Mouse (Mus musculus) MEL (cell line): ENCODE data around the gene Tarbp2. TPM values are rescaled to one million over a fixed set of nuclear protein-coding genes. Genes with fewer than 3 reads are reported as not detected.

Experiments used
- DNase-seq: peaks from one replicate; pipeline ENCODE4 v3.0.0; 2011; ENCODE audit warnings: low read depth, low spot score
- H3K27ac ChIP-seq: 2 replicates; pipeline ENCODE4 v1.5.1; 2012; ENCODE audit warnings: low read depth, mild to moderate bottlenecking, control low read depth, low read length, moderate library complexity; ENCODE audit not compliant: control insufficient read depth
- H3K27me3 ChIP-seq, 2 experiments: fragments of 150-350 bp in 1 of 2; sonication (generic) in 1 of 2; 2 replicates each; pipeline ENCODE4 v1.6.1; 2012; ENCODE audit warnings: low read length in 2 of 2, mild to moderate bottlenecking in 2 of 2, improper control_type of control experiment in 1 of 2, moderate library complexity in 1 of 2; ENCODE audit not compliant: insufficient read depth in 2 of 2, control insufficient read depth in 1 of 2
- H3K36me3 ChIP-seq, 2 experiments: 2 replicates each; pipeline ENCODE4 v1.6.1; 2012 to 2014; ENCODE audit warnings: low read length in 2 of 2, improper control_type of control experiment in 1 of 2, inconsistent platforms in 1 of 2, mild to moderate bottlenecking in 1 of 2; ENCODE audit not compliant: insufficient read depth in 2 of 2, control insufficient read depth in 1 of 2
- H3K4me1 ChIP-seq, 2 experiments: fragments of 150-350 bp in 1 of 2; sonication (generic) in 1 of 2; 2 replicates each; pipeline ENCODE4 v1.6.1; 2012; ENCODE audit warnings: low read length in 2 of 2, improper control_type of control experiment in 1 of 2, mild to moderate bottlenecking in 1 of 2; ENCODE audit not compliant: insufficient read depth in 2 of 2, control insufficient read depth in 1 of 2
- H3K4me3 ChIP-seq, 2 experiments: fragments of 150-350 bp in 1 of 2; sonication (generic) in 1 of 2; 2 replicates each; pipeline ENCODE4 v1.5.1; 2012; ENCODE audit warnings: low read depth in 2 of 2, low read length in 2 of 2, mild to moderate bottlenecking in 2 of 2, moderate library complexity in 2 of 2, control low read depth in 1 of 2, improper control_type of control experiment in 1 of 2; ENCODE audit not compliant: control insufficient read depth in 1 of 2, insufficient read depth in 1 of 2
- H3K79me2 ChIP-seq: 2 replicates; pipeline ENCODE4 v1.6.1; 2012; ENCODE audit warnings: mild to moderate bottlenecking, low read length, moderate library complexity; ENCODE audit not compliant: control insufficient read depth, poor library complexity, insufficient read depth
- H3K9ac ChIP-seq: 2 replicates; pipeline ENCODE4 v1.6.1; 2012; ENCODE audit warnings: low read depth, mild to moderate bottlenecking, control low read depth, low read length, moderate library complexity; ENCODE audit not compliant: control insufficient read depth, poor library complexity, severe bottlenecking
- H3K9me3 ChIP-seq: fragments of 150-350 bp; sonication (generic); replicated peaks from 2 replicates; pipeline ENCODE4 v1.6.1; 2012; ENCODE audit warnings: mild to moderate bottlenecking, low read length, improper control_type of control experiment, moderate library complexity; ENCODE audit not compliant: insufficient read depth
- CHD1 ChIP-seq: IDR thresholded peaks from 2 replicates; pipeline ENCODE4 v1.6.1; 2012; ENCODE audit warnings: low read depth, mild to moderate bottlenecking, inconsistent platforms, low read length, improper control_type of control experiment
- CHD2 ChIP-seq: IDR thresholded peaks from 2 replicates; pipeline ENCODE4 v1.6.1; 2011; ENCODE audit warnings: low read length, improper control_type of control experiment
- CTCF ChIP-seq, 3 experiments: IDR thresholded peaks in 2 of 3; conservative IDR thresholded peaks in 1 of 3; 2 replicates each; pipeline ENCODE4 v1.5.1; 2011 to 2012; ENCODE audit warnings: low read length in 3 of 3, low read depth in 2 of 3, mild to moderate bottlenecking in 2 of 3, improper control_type of control experiment in 1 of 3, inconsistent platforms in 1 of 3, mixed read lengths in 1 of 3, moderate library complexity in 1 of 3; ENCODE audit not compliant: control insufficient read depth in 1 of 3, insufficient read depth in 1 of 3, poor library complexity in 1 of 3, severe bottlenecking in 1 of 3
- ELF1 ChIP-seq: IDR thresholded peaks from 2 replicates; pipeline ENCODE4 v1.6.1; 2014; ENCODE audit warnings: low read depth, mild to moderate bottlenecking, inconsistent platforms, low read length, improper control_type of control experiment, moderate library complexity
- EP300 ChIP-seq, 2 experiments: IDR thresholded peaks; 2 replicates each; pipeline ENCODE4 v1.6.1; 2011; ENCODE audit warnings: improper control_type of control experiment in 2 of 2, low read length in 2 of 2, low read depth in 1 of 2, mild to moderate bottlenecking in 1 of 2
- ETS1 ChIP-seq: IDR thresholded peaks from 2 replicates; pipeline ENCODE4 v1.6.1; 2012; ENCODE audit warnings: low read depth, mild to moderate bottlenecking, inconsistent platforms, low read length, improper control_type of control experiment, moderate library complexity
- GATA1 ChIP-seq: IDR thresholded peaks from 2 replicates; pipeline ENCODE4 v1.6.1; 2011; ENCODE audit warnings: low read depth, low read length, improper control_type of control experiment
- HCFC1 ChIP-seq: IDR thresholded peaks from 2 replicates; pipeline ENCODE4 v1.6.1; 2012; ENCODE audit warnings: low read depth, mild to moderate bottlenecking, inconsistent platforms, low read length, improper control_type of control experiment, moderate library complexity
- JUND ChIP-seq: IDR thresholded peaks from 2 replicates; pipeline ENCODE4 v1.6.1; 2011; ENCODE audit warnings: low read depth, mild to moderate bottlenecking, improper control_type of control experiment, low read length
- KAT2A ChIP-seq: conservative IDR thresholded peaks from 2 replicates; pipeline ENCODE4 v1.6.1; 2012; ENCODE audit warnings: low read depth, low read length, improper control_type of control experiment, inconsistent platforms
- MAX ChIP-seq: IDR thresholded peaks from 2 replicates; pipeline ENCODE4 v1.6.1; 2011; ENCODE audit warnings: low read length, improper control_type of control experiment
- MAZ ChIP-seq: IDR thresholded peaks from 2 replicates; pipeline ENCODE4 v1.6.1; 2012; ENCODE audit warnings: low read depth, mild to moderate bottlenecking, inconsistent platforms, low read length, improper control_type of control experiment
- MEF2A ChIP-seq: IDR thresholded peaks from 2 replicates; pipeline ENCODE4 v1.6.1; 2014; ENCODE audit warnings: low read depth, mild to moderate bottlenecking, inconsistent platforms, low read length, improper control_type of control experiment; ENCODE audit not compliant: poor library complexity, insufficient replicate concordance, severe bottlenecking; ENCODE audit errors: extremely low read depth
- MYB ChIP-seq: IDR thresholded peaks from 2 replicates; pipeline ENCODE4 v1.6.1; 2011; ENCODE audit warnings: mild to moderate bottlenecking, low read depth, low read length, improper control_type of control experiment
- MYC ChIP-seq: IDR thresholded peaks from 2 replicates; pipeline ENCODE4 v1.6.1; 2011; ENCODE audit warnings: low read depth, mild to moderate bottlenecking, low read length, improper control_type of control experiment, moderate library complexity
- POLR2A ChIP-seq, 2 experiments: IDR thresholded peaks; 2 replicates each; pipeline ENCODE4 v1.6.1; 2011 to 2012; ENCODE audit warnings: low read length in 2 of 2, mild to moderate bottlenecking in 2 of 2, control low read depth in 1 of 2, improper control_type of control experiment in 1 of 2, low read depth in 1 of 2, moderate library complexity in 1 of 2; ENCODE audit not compliant: control insufficient read depth in 1 of 2, insufficient read depth in 1 of 2, poor library complexity in 1 of 2
- POLR2AphosphoS5 ChIP-seq: IDR thresholded peaks from 2 replicates; pipeline ENCODE4 v1.6.1; 2012; ENCODE audit warnings: low read depth, borderline replicate concordance, mild to moderate bottlenecking, inconsistent platforms, low read length, moderate library complexity, mixed read lengths
- RAD21 ChIP-seq: IDR thresholded peaks from 2 replicates; pipeline ENCODE4 v1.6.1; 2011; ENCODE audit warnings: mild to moderate bottlenecking, low read depth, low read length, improper control_type of control experiment
- RCOR1 ChIP-seq: IDR thresholded peaks from 2 replicates; pipeline ENCODE4 v1.6.1; 2012; ENCODE audit warnings: low read depth, mild to moderate bottlenecking, inconsistent platforms, low read length, improper control_type of control experiment
- SIN3A ChIP-seq: IDR thresholded peaks from 2 replicates; pipeline ENCODE4 v1.6.1; 2012; ENCODE audit warnings: low read length, improper control_type of control experiment, inconsistent platforms
- SMC3 ChIP-seq: IDR thresholded peaks from 2 replicates; pipeline ENCODE4 v1.6.1; 2011; ENCODE audit warnings: low read depth, low read length, improper control_type of control experiment
- TAL1 ChIP-seq: IDR thresholded peaks from 2 replicates; pipeline ENCODE4 v1.6.1; 2012; ENCODE audit warnings: mild to moderate bottlenecking, inconsistent platforms, low read length, moderate library complexity, mixed read lengths
- TBP ChIP-seq: IDR thresholded peaks from 2 replicates; pipeline ENCODE4 v1.8.0; 2011; ENCODE audit warnings: low read depth, low read length, improper control_type of control experiment
- TCF12 ChIP-seq: IDR thresholded peaks from 2 replicates; pipeline ENCODE4 v1.6.1; 2014; ENCODE audit warnings: low read depth, mild to moderate bottlenecking, inconsistent platforms, low read length, improper control_type of control experiment, moderate library complexity
- UBTF ChIP-seq: IDR thresholded peaks from 2 replicates; pipeline ENCODE4 v1.6.1; 2012; ENCODE audit warnings: low read depth, mild to moderate bottlenecking, inconsistent platforms, low read length, improper control_type of control experiment, moderate library complexity, borderline replicate concordance; ENCODE audit not compliant: insufficient read depth
- USF1 ChIP-seq: IDR thresholded peaks from 2 replicates; pipeline ENCODE4 v1.6.1; 2014; ENCODE audit warnings: low read depth, mild to moderate bottlenecking, inconsistent platforms, low read length, improper control_type of control experiment, moderate library complexity
- USF2 ChIP-seq, 2 experiments: IDR thresholded peaks; 2 replicates each; pipeline ENCODE4 v1.6.1; 2011 to 2012; ENCODE audit warnings: improper control_type of control experiment in 2 of 2, low read length in 2 of 2, borderline replicate concordance in 1 of 2, inconsistent platforms in 1 of 2, low read depth in 1 of 2, mild to moderate bottlenecking in 1 of 2; ENCODE audit not compliant: insufficient read depth in 1 of 2
- ZC3H11A ChIP-seq: IDR thresholded peaks from 2 replicates; pipeline ENCODE4 v1.6.1; 2012; ENCODE audit warnings: low read depth, mild to moderate bottlenecking, inconsistent platforms, low read length, improper control_type of control experiment
- ZNF384 ChIP-seq: IDR thresholded peaks from 2 replicates; pipeline ENCODE4 v1.6.1; 2012; ENCODE audit warnings: low read depth, mild to moderate bottlenecking, inconsistent platforms, low read length, improper control_type of control experiment
- polyA plus RNA-seq, 2 experiments: library from polyadenylated mRNA; stranded (reverse) in 1 of 2; unstranded in 1 of 2; fragments of >175 nt in 1 of 2; fragments of >200 nt in 1 of 2; gene quantifications; 2 replicates each; pipeline versions ENCODE4 v1.2.1 to v1.2.4; 2012; ENCODE audit warnings: low replicate concordance in 2 of 2, low read depth in 1 of 2; ENCODE audit not compliant: insufficient read length in 2 of 2, insufficient read depth in 1 of 2, missing spikeins in 1 of 2
- total RNA-seq: library from RNA; depleted of rRNA; stranded (reverse); fragments of 300-350 nt; gene quantifications from 2 replicates; pipeline ENCODE4 v1.2.3, GENCODE M21; 2012

Gene Tarbp2
- total and polyA plus RNA-seq, 3 experiments, result 155 to 182 TPM; not detected in 1

DNA sequence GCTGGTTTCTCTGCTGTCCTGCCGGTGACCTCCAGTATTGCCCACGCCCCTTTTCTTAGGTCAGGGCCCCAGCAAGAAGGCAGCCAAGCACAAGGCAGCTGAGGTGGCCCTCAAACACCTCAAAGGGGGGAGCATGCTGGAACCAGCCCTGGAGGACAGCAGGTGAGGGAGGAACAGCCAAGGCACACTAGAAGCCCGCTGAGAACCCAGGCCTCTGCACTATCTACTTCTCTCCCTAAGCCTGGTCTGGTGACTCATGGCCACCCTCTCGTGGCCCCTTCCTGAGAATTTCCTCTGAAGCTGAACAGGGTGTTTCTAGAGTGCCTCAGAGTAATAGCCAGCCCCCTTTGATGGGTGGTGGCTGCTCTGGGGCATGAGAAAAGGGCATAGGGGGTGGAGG, 2.4 kb downstream of the Tarbp2 start:
- TF ChIP-seq GATA1, result peak; percentile 27; the same call in 1 of the 2 replicates
- TF ChIP-seq USF1, result 0 out of 2 replicates have a peak, but pooled peaks have one; percentile 11
- peak; percentile 44 to 55 for TF ChIP-seq EP300 (IDR thresholded peaks at IDR 0.05; ENCODE audit: low read depth in 1 of 2, low read length in 2 of 2)
- TF ChIP-seq KAT2A, result no peak
- TF ChIP-seq SMC3, result peak; percentile 45
- no peak for TF ChIP-seq ELF1
- TF ChIP-seq RAD21, result peak; percentile 35
- TF ChIP-seq SIN3A, result 0 out of 2 replicates have a peak, but pooled peaks have one; percentile 42
- no peak for TF ChIP-seq UBTF
- TF ChIP-seq ZC3H11A, result no peak
- TF ChIP-seq CTCF (IDR thresholded peaks at IDR 0.05 in 2 of 3, conservative IDR thresholded peaks at IDR 0.05 in 1 of 3; ENCODE audit: control insufficient read depth in 1 of 3, insufficient read depth in 1 of 3, low read depth in 2 of 3, low read length in 3 of 3, poor library complexity in 1 of 3, severe bottlenecking in 1 of 3), result peak in 2 of 3 experiments; percentile 33 to 42; a peak in 5 of 6 replicates
- TF ChIP-seq MAZ, result 0 out of 2 replicates have a peak, but pooled peaks have one; percentile 48
- TF ChIP-seq TCF12, result 0 out of 2 replicates have a peak, but pooled peaks have one; percentile 31
- TF ChIP-seq POLR2A (IDR thresholded peaks at IDR 0.05; ENCODE audit: control insufficient read depth in 1 of 2, insufficient read depth in 1 of 2, low read depth in 1 of 2, low read length in 2 of 2, poor library complexity in 1 of 2), result peak in 1 of 2 experiments; percentile 30; a peak in 1 of 4 replicates
- TF ChIP-seq MYC, result peak; percentile 55; the same call in 1 of the 2 replicates
- Histone ChIP-seq H3K4me1 (peaks cover 5 to 20% of the 10 kb centered on the region in 2 experiments; a peak in 3 of 4 replicates), H3K9ac (peak overlapping the region; percentile 86), H3K27me3 (no peaks in the 10 kb centered on the region), H3K79me2 (peaks cover 17% of the 10 kb centered on the region), H3K9me3 (no peaks in the 10 kb centered on the region), H3K36me3 (peaks cover 0 to 16% of the 10 kb centered on the region in 2 experiments; a peak in 2 of 4 replicates), H3K27ac (peak overlapping the region; percentile 95), H3K4me3 (peak overlapping the region; percentile 20 to 39)
- DNase-seq, result peak; percentile 83

DNA sequence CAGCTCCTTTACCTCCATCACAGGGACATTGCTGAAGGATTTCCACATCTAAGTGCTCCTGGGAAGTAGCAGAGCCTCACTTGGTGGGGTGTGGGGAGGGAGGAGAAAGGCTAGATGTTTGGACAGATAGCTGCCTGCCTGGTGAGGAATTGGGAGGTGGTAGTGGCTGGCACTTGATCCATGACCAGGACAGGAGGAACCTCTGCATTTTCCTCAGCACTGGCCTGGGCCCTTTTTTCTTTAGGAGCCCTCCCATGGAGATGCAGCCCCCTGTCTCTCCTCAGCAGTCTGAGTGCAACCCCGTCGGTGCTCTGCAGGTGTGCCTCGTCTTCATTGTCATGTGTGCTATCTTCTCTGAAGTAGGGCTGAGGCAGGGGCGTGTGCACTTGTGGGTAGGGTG, 3.5 kb downstream of the Tarbp2 start:
- Histone ChIP-seq H3K27me3 (no peaks in the 10 kb centered on the region), H3K27ac (peak overlapping the region; percentile 95; the same call in 1 of the 2 replicates), H3K9ac (no peak overlapping the region), H3K4me3 (no peak overlapping the region), H3K79me2 (peaks cover 17% of the 10 kb centered on the region), H3K9me3 (no peaks in the 10 kb centered on the region), H3K36me3 (peaks cover 0 to 16% of the 10 kb centered on the region in 2 experiments; a peak in 2 of 4 replicates), H3K4me1 (peaks cover 5 to 12% of the 10 kb centered on the region in 2 experiments; a peak in 3 of 4 replicates)
- TF ChIP-seq USF2 (IDR thresholded peaks at IDR 0.05; ENCODE audit: borderline replicate concordance in 1 of 2, insufficient read depth in 1 of 2, low read depth in 1 of 2, low read length in 2 of 2), result no peak
- no peak for TF ChIP-seq TAL1
- TF ChIP-seq CHD1, result no peak
- no peak for TF ChIP-seq MEF2A
- no peak for TF ChIP-seq MAX
- no peak for TF ChIP-seq MYC
- no peak for TF ChIP-seq POLR2AphosphoS5
- no peak for TF ChIP-seq EP300 (IDR thresholded peaks at IDR 0.05; ENCODE audit: low read depth in 1 of 2, low read length in 2 of 2)
- no peak for TF ChIP-seq TBP
- TF ChIP-seq HCFC1, result no peak
- TF ChIP-seq JUND, result no peak
- no peak for TF ChIP-seq RCOR1
- TF ChIP-seq POLR2A (IDR thresholded peaks at IDR 0.05; ENCODE audit: control insufficient read depth in 1 of 2, insufficient read depth in 1 of 2, low read depth in 1 of 2, low read length in 2 of 2, poor library complexity in 1 of 2), result no peak
- no peak for TF ChIP-seq ETS1
- no peak for TF ChIP-seq MAZ
- no peak for TF ChIP-seq ZNF384
- TF ChIP-seq MYB, result no peak
- no peak for TF ChIP-seq CHD2
- no peak for TF ChIP-seq SIN3A
- no peak for TF ChIP-seq ZC3H11A
- DNase-seq, result no peak
